Mouse (Mus musculus): ENCODE data around the gene Rgs16. TPM values are rescaled to one million over a fixed set of nuclear protein-coding genes. Genes with fewer than 3 reads are reported as not detected.
A peak's percentile ranks its signal among the peaks of the same experiment; 100 is the strongest.

Rgs16 gene
- total RNA-seq (2022) = 1 to 10 TPM; 5.3 to 8.8 (median 7.4) TPM

DNA sequence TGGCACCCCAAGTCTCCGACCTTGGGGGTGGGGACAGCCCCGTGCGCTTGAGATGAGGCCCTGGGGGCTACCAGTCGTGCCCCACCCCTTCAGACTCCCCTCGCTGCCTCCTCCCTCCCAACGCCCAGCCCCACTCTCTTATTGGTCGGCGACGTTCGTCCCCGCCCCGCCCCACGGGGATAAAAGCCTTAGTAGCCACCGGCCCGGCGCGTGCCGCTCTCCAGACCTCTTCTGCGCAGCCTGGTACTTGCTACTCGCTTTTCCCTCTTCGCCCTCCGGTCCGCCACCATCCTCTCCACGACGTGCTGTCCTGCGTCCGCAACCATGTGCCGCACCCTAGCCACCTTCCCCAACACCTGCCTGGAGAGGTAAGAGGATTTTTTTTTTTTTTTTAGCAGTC, at the start of gene Rgs16:
Gene Rgs16, plus strand, starts transcription at position 205 of the 400 bp plus-strand sequence.
- peak in 1 of 2 experiments; percentile 49 for DNase-seq (ENCODE audit: low spot score in 2 of 2)

DNA sequence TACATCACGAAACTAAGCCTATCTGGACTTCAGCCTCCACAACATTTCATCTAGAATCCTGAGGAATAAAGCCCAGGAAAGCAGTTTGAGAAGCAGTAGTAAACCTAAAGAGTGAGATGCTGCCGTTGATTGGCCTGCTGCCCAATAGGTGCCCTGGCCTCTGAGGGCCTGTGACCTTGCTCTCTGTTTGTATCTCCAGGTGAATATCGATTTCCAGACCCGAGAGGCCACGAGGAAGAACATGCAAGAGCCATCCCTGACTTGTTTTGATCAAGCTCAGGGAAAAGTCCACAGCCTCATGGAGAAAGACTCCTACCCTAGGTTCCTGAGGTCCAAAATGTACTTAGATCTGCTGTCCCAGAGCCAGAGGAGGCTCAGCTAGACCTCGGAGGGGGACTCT, 47.6 kb upstream of the Rgs16 start:
- DNase-seq (ENCODE audit: low spot score in 2 of 2) = no peak

- DNase-seq (ENCODE audit: low spot score in 2 of 2) = no peak
Measured at GRCm38 (mm10) chr1:153694372-153695120, 45.6 kb upstream of the Rgs16 start.

DNA sequence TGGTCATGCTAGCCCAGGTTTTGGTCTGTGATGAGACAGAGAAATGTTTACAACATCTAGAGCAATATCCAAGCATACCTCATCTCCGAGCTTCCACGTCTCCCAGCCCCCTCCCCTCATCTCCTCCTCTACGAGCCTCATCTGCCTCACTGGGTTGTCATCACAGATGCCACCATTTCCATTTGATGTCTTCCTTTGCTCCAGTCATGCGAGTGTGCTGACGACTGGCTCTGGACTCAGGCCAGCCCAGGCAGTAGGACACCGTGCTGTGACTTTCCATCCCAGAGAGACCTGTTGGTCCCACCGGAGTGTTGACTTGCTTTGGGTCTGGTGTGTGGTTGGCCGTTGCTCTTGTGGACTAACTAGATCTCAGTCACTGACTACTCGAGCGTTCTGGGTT, 44.8 kb upstream of the Rgs16 start:
- DNase-seq (ENCODE audit: low spot score in 2 of 2) = no peak

- no peak for DNase-seq (ENCODE audit: low spot score in 2 of 2)
Measured at GRCm38 (mm10) chr1:153696093-153696492, 44.1 kb upstream of the Rgs16 start.

- DNase-seq (ENCODE audit: low spot score in 2 of 2) = no peak
Measured at GRCm38 (mm10) chr1:153696541-153696940, 43.6 kb upstream of the Rgs16 start.

- DNase-seq (ENCODE audit: low spot score in 2 of 2) = no peak
Measured at GRCm38 (mm10) chr1:153697581-153698251, 42.4 kb upstream of the Rgs16 start.

GRCm38 (mm10) chr1:153698311-153699084, 41.7 kb upstream of the Rgs16 start:
- no peak for DNase-seq (ENCODE audit: low spot score in 2 of 2)

- no peak for DNase-seq (ENCODE audit: low spot score in 2 of 2)
Measured at GRCm38 (mm10) chr1:153700448-153701063, 39.6 kb upstream of the Rgs16 start.

GRCm38 (mm10) chr1:153701461-153701860, 38.7 kb upstream of the Rgs16 start:
- no peak for DNase-seq (ENCODE audit: low spot score in 2 of 2)

DNA sequence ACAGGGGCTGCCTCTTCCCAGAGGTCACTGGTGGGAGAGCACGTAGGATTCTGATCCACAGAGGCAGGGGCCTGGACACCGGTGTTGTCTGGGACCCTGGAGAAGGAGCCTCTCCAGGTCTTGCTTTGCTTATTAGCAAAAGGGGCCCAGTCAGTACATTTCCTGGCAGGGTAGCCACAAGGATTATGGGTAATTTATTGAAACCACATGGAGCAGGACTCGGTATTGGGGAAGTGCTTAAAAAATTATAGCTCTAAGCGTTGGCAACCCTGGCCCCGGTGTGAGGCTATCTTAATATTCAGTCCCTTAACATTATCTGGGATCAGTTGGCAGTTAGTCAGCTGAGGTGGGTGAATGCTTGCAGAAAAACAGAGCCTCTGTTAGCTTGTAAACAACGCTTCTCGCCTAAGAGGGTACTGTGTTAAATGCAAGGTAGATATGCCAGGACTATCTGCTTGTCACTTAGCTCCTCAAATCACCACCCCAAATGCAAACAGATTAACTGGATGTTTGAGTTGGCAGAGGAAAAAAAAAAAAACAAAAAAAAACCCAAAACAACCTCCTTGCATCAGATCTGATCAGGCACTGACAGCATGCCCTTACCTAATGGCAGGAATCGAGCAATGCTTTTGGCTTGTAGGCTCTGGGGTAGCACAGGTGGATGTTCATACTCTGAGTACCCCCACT, 37.8 kb upstream of the Rgs16 start:
- DNase-seq (ENCODE audit: low spot score in 2 of 2) = no peak

DNA sequence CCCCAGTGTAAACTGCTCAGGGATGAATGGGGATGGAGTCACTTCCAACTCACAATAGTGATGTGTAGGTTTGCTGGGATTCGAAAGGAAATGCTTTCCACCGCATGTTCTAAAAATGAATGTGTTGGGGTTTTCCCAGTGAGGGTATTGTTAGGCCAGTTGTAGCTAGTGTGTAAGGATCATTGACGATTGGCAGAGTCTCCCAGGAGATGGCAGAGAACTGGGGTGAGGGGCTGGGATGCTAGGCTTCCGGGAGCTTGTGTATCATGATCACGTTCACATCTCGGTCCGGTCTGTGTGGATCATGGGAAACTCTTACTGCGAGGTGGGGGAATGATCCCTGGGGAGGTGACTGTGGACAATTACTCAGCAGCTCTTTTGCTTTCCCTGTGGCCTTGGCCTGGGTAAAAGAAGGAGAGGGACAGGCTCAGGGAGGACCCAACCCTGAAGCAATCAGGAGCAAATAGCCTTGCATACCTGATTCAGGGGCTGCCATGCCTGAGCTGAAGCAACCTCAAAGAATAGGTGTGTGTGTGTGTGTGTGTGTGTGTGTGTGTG, 37.2 kb upstream of the Rgs16 start:
- no peak for DNase-seq (ENCODE audit: low spot score in 2 of 2)

DNA sequence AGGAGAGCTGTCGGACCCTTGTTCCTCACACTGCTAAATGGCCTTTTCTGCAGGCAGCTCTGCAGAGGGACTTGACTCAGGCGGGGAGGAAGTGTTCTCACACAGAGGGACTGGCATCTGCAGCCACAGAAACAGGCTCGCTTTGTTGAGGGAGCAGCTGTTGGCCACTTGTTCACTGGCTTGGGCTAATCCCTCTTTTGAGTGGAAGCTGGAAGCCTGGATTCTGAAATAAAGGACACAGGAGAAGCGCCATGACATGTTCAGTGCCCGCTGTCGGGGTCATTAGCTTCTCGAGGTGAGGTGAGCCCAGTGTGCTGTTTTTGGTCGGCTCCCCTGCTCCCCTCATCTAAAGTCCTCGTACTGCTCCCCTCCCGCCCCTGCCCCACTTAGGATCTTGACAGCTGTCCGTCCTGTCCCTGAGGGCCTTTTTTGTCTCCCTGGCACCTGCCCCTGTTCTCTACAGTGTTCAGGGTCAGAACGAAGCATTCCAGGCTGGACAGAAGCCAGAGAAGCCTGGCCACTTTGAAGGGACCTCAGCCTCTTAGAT, 36.6 kb upstream of the Rgs16 start:
- DNase-seq (ENCODE audit: low spot score in 2 of 2) = peak; percentile 72

DNA sequence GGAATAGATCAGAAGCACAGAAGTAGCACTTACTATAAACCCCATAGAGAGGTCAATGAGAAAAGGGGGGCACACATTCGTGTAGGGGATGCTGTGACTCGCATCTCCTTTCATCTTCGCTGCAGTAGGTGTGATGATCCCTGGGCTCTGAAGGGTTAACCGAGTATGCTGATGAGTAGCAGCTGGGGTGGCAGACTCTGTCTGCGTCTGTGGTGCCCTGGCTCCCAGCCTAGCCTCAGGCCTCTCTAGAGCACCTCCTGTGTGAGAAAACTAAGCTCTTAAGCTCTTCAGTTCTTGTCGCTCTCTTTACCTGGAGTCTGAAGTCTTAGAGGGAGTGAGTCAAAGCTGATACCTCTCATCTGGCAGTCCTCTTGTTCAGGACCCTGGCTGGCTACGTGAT, 36.0 kb upstream of the Rgs16 start:
- DNase-seq (ENCODE audit: low spot score in 2 of 2) = no peak

DNA sequence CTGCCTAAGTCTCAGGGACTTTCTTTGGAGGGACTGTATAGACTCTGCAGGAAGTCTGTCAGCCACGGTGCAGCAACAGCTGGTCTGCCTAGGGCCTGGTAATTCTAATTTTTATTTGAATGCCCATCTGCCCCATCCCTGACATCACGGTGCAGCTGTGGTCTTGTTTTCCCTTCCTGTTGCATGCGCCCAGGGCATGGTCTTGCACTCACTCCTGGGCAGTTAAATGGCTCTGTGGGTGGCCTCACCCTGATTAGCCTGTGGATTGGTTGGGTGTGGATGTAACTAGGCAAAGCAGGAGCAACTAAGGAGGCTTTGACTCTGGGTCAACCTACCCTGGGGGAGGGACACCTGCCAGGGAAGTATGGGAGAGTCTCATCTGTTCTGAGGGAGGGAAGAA, 35.2 kb upstream of the Rgs16 start:
- no peak for DNase-seq (ENCODE audit: low spot score in 2 of 2)

- DNase-seq (ENCODE audit: low spot score in 2 of 2) = no peak
Measured at GRCm38 (mm10) chr1:153708626-153709025, 31.5 kb upstream of the Rgs16 start.

- DNase-seq (ENCODE audit: low spot score in 2 of 2) = no peak
Measured at GRCm38 (mm10) chr1:153709451-153709850, 30.7 kb upstream of the Rgs16 start.

- DNase-seq (ENCODE audit: low spot score in 2 of 2) = no peak
Measured at GRCm38 (mm10) chr1:153711544-153712262, 28.4 kb upstream of the Rgs16 start.

DNA sequence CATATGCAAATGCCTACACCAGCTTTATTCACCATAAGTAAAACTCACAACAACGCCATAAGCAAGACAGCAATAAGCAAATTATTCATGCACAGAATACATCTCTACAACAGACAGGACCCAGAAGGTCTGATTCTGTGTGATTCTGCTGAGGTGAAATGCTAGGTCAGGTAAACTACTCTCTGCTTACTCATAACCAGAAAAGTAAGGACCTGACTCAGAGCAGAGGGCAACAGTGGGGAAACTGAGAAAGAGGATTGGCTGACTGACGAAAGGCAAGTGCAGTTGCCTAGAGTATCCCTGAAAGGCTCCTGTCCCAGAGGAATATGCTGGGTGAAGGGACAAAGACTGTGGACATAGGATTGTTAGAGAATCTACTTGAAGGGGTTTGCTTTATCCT, 27.5 kb upstream of the Rgs16 start:
- no peak for DNase-seq (ENCODE audit: low spot score in 2 of 2)

DNA sequence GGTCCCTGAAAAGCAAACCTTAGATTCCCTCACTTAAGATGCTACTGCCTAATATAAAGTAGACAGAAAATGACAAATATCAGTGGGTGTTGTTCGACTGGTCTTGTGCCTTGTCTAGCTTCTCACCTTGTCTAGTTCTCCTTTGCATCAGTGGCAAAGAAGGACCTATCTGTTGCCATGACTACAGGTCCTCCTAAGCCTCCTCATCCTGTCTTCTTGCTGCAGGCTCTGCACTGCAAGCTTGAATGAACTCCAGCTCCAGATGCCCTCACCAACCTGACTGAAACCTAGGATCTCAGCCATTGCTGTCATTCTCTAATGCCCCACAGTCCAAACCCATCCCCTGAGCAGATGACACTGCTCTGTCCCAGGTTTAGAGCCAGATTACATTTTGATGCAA, 22.2 kb upstream of the Rgs16 start:
- DNase-seq (ENCODE audit: low spot score in 2 of 2) = no peak
